Mouse (Mus musculus) midbrain, embryonic 12.5 days (tissue): Measurements from ENCODE around the gene Snx29. TPM values are rescaled to one million over a fixed set of nuclear protein-coding genes. Genes with fewer than 3 reads are reported as not detected.

Source experiments
- ATAC-seq: fragments of 200-750 bp; cut with Nextera tagmentation; 2 replicates; pipeline ENCODE4 v1.8.0; 2017; ENCODE audit warnings: low read depth, moderate TSS enrichment, moderate library complexity; ENCODE audit not compliant: low FRiP score
- H3K27ac ChIP-seq: fragments of 300-500 bp; sonication (generic); replicated peaks from 2 replicates; pipeline ENCODE4 v1.5.1; 2016; ENCODE audit warnings: mild to moderate bottlenecking
- H3K27me3 ChIP-seq: fragments of 300-500 bp; sonication (generic); 2 replicates; pipeline ENCODE4 v1.6.1; 2016; ENCODE audit warnings: mild to moderate bottlenecking
- H3K36me3 ChIP-seq: fragments of 300-500 bp; sonication (generic); 2 replicates; pipeline ENCODE4 v1.6.1; 2016
- H3K4me1 ChIP-seq: fragments of 300-500 bp; sonication (generic); 2 replicates; pipeline ENCODE4 v1.6.1; 2016
- H3K4me2 ChIP-seq: fragments of 300-500 bp; sonication (generic); replicated peaks from 2 replicates; pipeline ENCODE4 v1.6.1; 2016; ENCODE audit warnings: mild to moderate bottlenecking, moderate library complexity
- H3K4me3 ChIP-seq: fragments of 300-500 bp; sonication (generic); 2 replicates; pipeline ENCODE4 v1.5.1; 2016; ENCODE audit warnings: mild to moderate bottlenecking
- H3K9ac ChIP-seq: fragments of 300-500 bp; sonication (generic); replicated peaks from 2 replicates; pipeline ENCODE4 v1.6.1; 2016; ENCODE audit warnings: mild to moderate bottlenecking, moderate library complexity
- H3K9me3 ChIP-seq: fragments of 300-500 bp; sonication (generic); 2 replicates; pipeline ENCODE4 v1.6.1; 2016; ENCODE audit warnings: mild to moderate bottlenecking
- WGBS: fragments of 180-500 bp; shearing (Covaris S2); methylation state at CpG from one replicate; pipeline ENCODE4 v1.1.7; 2016; 5-methylcytosine and 5-hydroxymethylcytosine counted together
- polyA plus RNA-seq: library from polyadenylated mRNA; unstranded; fragments of >200 nt; fragmentation: Nextera tagmentation; extraction: Ambion mirVana; gene quantifications from 2 replicates; pipeline ENCODE4 v1.2.1, GENCODE M21; 2016

Gene Snx29
- polyA plus RNA-seq, 1 experiment from 2014 or later, result 19.6 TPM

- no peak overlapping the region for H3K4me3 ChIP-seq
- no peak overlapping the region for H3K9ac ChIP-seq
- no peak overlapping the region for H3K4me2 ChIP-seq
- no peak for ATAC-seq
- no peaks in the 10 kb centered on the region for H3K4me1 ChIP-seq
- H3K9me3 ChIP-seq, result no peaks in the 10 kb centered on the region
- H3K36me3 ChIP-seq, result no peaks in the 10 kb centered on the region
- 93% methylated on average over 1 of the region's 1 CpGs for WGBS
- no peak overlapping the region for H3K27ac ChIP-seq
- H3K27me3 ChIP-seq, result no peaks in the 10 kb centered on the region
Measured at GRCm38 (mm10) chr16:11774321-11774720, 451.6 kb downstream of the Snx29 start.

- Histone ChIP-seq H3K27ac (no peak overlapping the region), H3K36me3 (no peaks in the 10 kb centered on the region)
- 76% methylated on average over 3 of the region's 3 CpGs for WGBS
Measured at GRCm38 (mm10) chr16:11776528-11776927, 453.8 kb downstream of the Snx29 start.

GRCm38 (mm10) chr16:11778191-11778590 lies 455.5 kb downstream of the Snx29 start:
- no peaks in the 10 kb centered on the region for H3K4me1 ChIP-seq
- no peak overlapping the region for H3K4me3 ChIP-seq
- ATAC-seq, result no peak
- H3K27ac ChIP-seq, result no peak overlapping the region
- 84% methylated on average over 5 of the region's 5 CpGs for WGBS
- H3K9ac ChIP-seq, result no peak overlapping the region
- no peaks in the 10 kb centered on the region for H3K9me3 ChIP-seq
- no peaks in the 10 kb centered on the region for H3K36me3 ChIP-seq
- no peak overlapping the region for H3K4me2 ChIP-seq
- no peaks in the 10 kb centered on the region; the same call in 1 of the 2 replicates for H3K27me3 ChIP-seq

More at GRCm38 (mm10) chr16:11776528-11776927, 453.8 kb downstream of the Snx29 start:
- Histone ChIP-seq H3K27me3 (no peaks in the 10 kb centered on the region), H3K9me3 (no peaks in the 10 kb centered on the region), H3K4me1 (no peaks in the 10 kb centered on the region), H3K9ac (no peak overlapping the region), H3K4me2 (no peak overlapping the region), H3K4me3 (no peak overlapping the region)
- ATAC-seq, result no peak

- Histone ChIP-seq H3K4me2 (no peak overlapping the region), H3K36me3 (no peaks in the 10 kb centered on the region), H3K4me1 (no peaks in the 10 kb centered on the region), H3K4me3 (no peak overlapping the region), H3K27ac (no peak overlapping the region), H3K27me3 (no peaks in the 10 kb centered on the region; the same call in 1 of the 2 replicates), H3K9ac (no peak overlapping the region), H3K9me3 (no peaks in the 10 kb centered on the region)
- WGBS, result 89% methylated on average over 9 of the region's 9 CpGs
- no peak for ATAC-seq
Measured at GRCm38 (mm10) chr16:11778715-11779460, 456.2 kb downstream of the Snx29 start.

- 47% methylated on average over 2 of the region's 2 CpGs for WGBS
- no peak overlapping the region for H3K4me3 ChIP-seq
Measured at GRCm38 (mm10) chr16:11782082-11782481, 459.4 kb downstream of the Snx29 start.

GRCm38 (mm10) chr16:11783337-11783736 lies 460.6 kb downstream of the Snx29 start:
- H3K9ac ChIP-seq, result no peak overlapping the region
- no peaks in the 10 kb centered on the region for H3K36me3 ChIP-seq
- H3K27ac ChIP-seq, result no peak overlapping the region
- H3K9me3 ChIP-seq, result no peaks in the 10 kb centered on the region
- H3K4me2 ChIP-seq, result no peak overlapping the region
- no peaks in the 10 kb centered on the region for H3K4me1 ChIP-seq
- no peak overlapping the region for H3K4me3 ChIP-seq
- no peaks in the 10 kb centered on the region; the same call in 1 of the 2 replicates for H3K27me3 ChIP-seq
- no peak for ATAC-seq

More at GRCm38 (mm10) chr16:11782082-11782481, 459.4 kb downstream of the Snx29 start:
- Histone ChIP-seq H3K4me2 (no peak overlapping the region), H3K27me3 (no peaks in the 10 kb centered on the region; the same call in 1 of the 2 replicates), H3K9ac (no peak overlapping the region), H3K27ac (no peak overlapping the region), H3K36me3 (no peaks in the 10 kb centered on the region), H3K4me1 (no peaks in the 10 kb centered on the region), H3K9me3 (no peaks in the 10 kb centered on the region)
- no peak for ATAC-seq

GRCm38 (mm10) chr16:11784354-11784753 lies 461.6 kb downstream of the Snx29 start:
- no peaks in the 10 kb centered on the region for H3K4me1 ChIP-seq
- no peak overlapping the region for H3K4me3 ChIP-seq
- no peaks in the 10 kb centered on the region for H3K36me3 ChIP-seq
- H3K9ac ChIP-seq, result no peak overlapping the region
- H3K4me2 ChIP-seq, result no peak overlapping the region
- H3K27ac ChIP-seq, result no peak overlapping the region
- no peaks in the 10 kb centered on the region; the same call in 1 of the 2 replicates for H3K27me3 ChIP-seq
- H3K9me3 ChIP-seq, result no peaks in the 10 kb centered on the region
- ATAC-seq, result no peak
- WGBS, result 71% methylated on average over 4 of the region's 4 CpGs

GRCm38 (mm10) chr16:11785806-11786205 lies 463.1 kb downstream of the Snx29 start:
- Histone ChIP-seq H3K9ac (no peak overlapping the region), H3K4me2 (no peak overlapping the region), H3K27me3 (no peaks in the 10 kb centered on the region; the same call in 1 of the 2 replicates), H3K4me1 (no peaks in the 10 kb centered on the region), H3K4me3 (no peak overlapping the region), H3K9me3 (no peaks in the 10 kb centered on the region), H3K36me3 (no peaks in the 10 kb centered on the region), H3K27ac (no peak overlapping the region)
- no peak for ATAC-seq
- 75% methylated on average over 4 of the region's 4 CpGs for WGBS

GRCm38 (mm10) chr16:11790476-11790875 lies 467.8 kb downstream of the Snx29 start:
- Histone ChIP-seq H3K27ac (no peak overlapping the region), H3K27me3 (no peaks in the 10 kb centered on the region), H3K9me3 (no peaks in the 10 kb centered on the region), H3K36me3 (no peaks in the 10 kb centered on the region), H3K9ac (no peak overlapping the region), H3K4me1 (no peaks in the 10 kb centered on the region), H3K4me2 (no peak overlapping the region), H3K4me3 (no peak overlapping the region)
- WGBS, result 90% methylated on average over 3 of the region's 3 CpGs
- ATAC-seq, result no peak

- Histone ChIP-seq H3K4me1 (no peaks in the 10 kb centered on the region), H3K27me3 (no peaks in the 10 kb centered on the region), H3K9me3 (no peaks in the 10 kb centered on the region), H3K36me3 (no peaks in the 10 kb centered on the region), H3K9ac (no peak overlapping the region), H3K4me2 (no peak overlapping the region), H3K4me3 (no peak overlapping the region), H3K27ac (no peak overlapping the region)
- ATAC-seq, result no peak
- 28% methylated on average over 2 of the region's 2 CpGs for WGBS
Measured at GRCm38 (mm10) chr16:11793391-11793790, 470.7 kb downstream of the Snx29 start.

GRCm38 (mm10) chr16:11794628-11795027 lies 471.9 kb downstream of the Snx29 start:
- H3K4me1 ChIP-seq, result no peaks in the 10 kb centered on the region
- no peaks in the 10 kb centered on the region for H3K9me3 ChIP-seq
- ATAC-seq, result no peak
- H3K4me2 ChIP-seq, result no peak overlapping the region
- H3K27me3 ChIP-seq, result no peaks in the 10 kb centered on the region
- WGBS, result 70% methylated on average over 4 of the region's 4 CpGs
- H3K4me3 ChIP-seq, result no peak overlapping the region
- no peak overlapping the region for H3K27ac ChIP-seq
- H3K36me3 ChIP-seq, result no peaks in the 10 kb centered on the region
- H3K9ac ChIP-seq, result no peak overlapping the region

- Histone ChIP-seq H3K27me3 (no peaks in the 10 kb centered on the region), H3K36me3 (no peaks in the 10 kb centered on the region), H3K9ac (no peak overlapping the region), H3K9me3 (no peaks in the 10 kb centered on the region), H3K4me3 (no peak overlapping the region), H3K27ac (no peak overlapping the region), H3K4me1 (no peaks in the 10 kb centered on the region), H3K4me2 (no peak overlapping the region)
- WGBS, result 77% methylated on average over 7 of the region's 7 CpGs
- ATAC-seq, result no peak
Measured at GRCm38 (mm10) chr16:11795758-11796460, 473.2 kb downstream of the Snx29 start.
